Mouse (Mus musculus) lung, embryonic 14.5 days (tissue): ENCODE data around the gene Gm11634. TPM values are rescaled to one million over a fixed set of nuclear protein-coding genes. Genes with fewer than 3 reads are reported as not detected.
"Not testable (repeated sequence)": the region's sequence is repeated elsewhere in the genome, so short reads cannot be mapped to it uniquely, and the experiment has no call there.

Source experiments
- ATAC-seq: fragments of 200-750 bp; cut with Nextera tagmentation; 2 replicates; pipeline ENCODE4 v1.8.0; 2017; ENCODE audit warnings: mild to moderate bottlenecking, moderate TSS enrichment, moderate library complexity; ENCODE audit not compliant: insufficient read depth
- DNase-seq: peaks from one replicate; pipeline ENCODE4 v3.0.0-alpha.2; 2015
- H3K27ac ChIP-seq: fragments of 300-500 bp; sonication (generic); 2 replicates; pipeline ENCODE4 v1.5.1; 2014; ENCODE audit warnings: low read depth, mild to moderate bottlenecking, moderate library complexity
- H3K27me3 ChIP-seq: fragments of 300-500 bp; sonication (generic); 2 replicates; pipeline ENCODE4 v1.6.1; 2014; ENCODE audit warnings: low read length, control low read depth; ENCODE audit not compliant: insufficient read depth
- H3K36me3 ChIP-seq: fragments of 300-500 bp; sonication (generic); 2 replicates; pipeline ENCODE4 v1.6.1; 2014; ENCODE audit warnings: control low read depth; ENCODE audit not compliant: insufficient read depth
- H3K4me1 ChIP-seq: fragments of 300-500 bp; sonication (generic); 2 replicates; pipeline ENCODE4 v1.6.1; 2014; ENCODE audit warnings: antibody characterized with exemption, control low read depth; ENCODE audit not compliant: insufficient read depth
- H3K4me2 ChIP-seq: fragments of 300-500 bp; sonication (generic); 2 replicates; pipeline ENCODE4 v1.6.1; 2014; ENCODE audit warnings: mild to moderate bottlenecking
- H3K4me3 ChIP-seq: fragments of 300-500 bp; sonication (generic); 2 replicates; pipeline ENCODE4 v1.5.1; 2014; ENCODE audit warnings: low read depth, low read length
- H3K9ac ChIP-seq: fragments of 300-500 bp; sonication (generic); 2 replicates; pipeline ENCODE4 v1.6.1; 2014
- H3K9me3 ChIP-seq: fragments of 300-500 bp; sonication (generic); 2 replicates; pipeline ENCODE4 v1.6.1; 2016; ENCODE audit warnings: low read depth, low read length, control low read depth
- CTCF ChIP-seq: IDR thresholded peaks from 2 replicates; pipeline ENCODE4 v1.5.1; 2016; ENCODE audit warnings: antibody characterized with exemption, low read depth
- WGBS: fragments of 180-500 bp; shearing (Covaris S2); extraction: QIAGEN DNeasy Blood & Tissue Kit; methylation state at CpG from one replicate; pipeline ENCODE4 v1.1.7; 2014; 5-methylcytosine and 5-hydroxymethylcytosine counted together
- polyA plus RNA-seq: library from polyadenylated mRNA; unstranded; fragments of >200 nt; fragmentation: Nextera tagmentation; extraction: Ambion mirVana; gene quantifications from 2 replicates; pipeline ENCODE4 v1.2.1, GENCODE M21; 2014

Gm11634 gene
- polyA plus RNA-seq, 1 experiment from 2014 or later: not detected

GRCm38 (mm10) chr11:101639761-101640160 is 40.7 kb upstream of the Gm11634 start:
- DNase-seq (peak; percentile 27), ATAC-seq (no peak)
- 80% methylated on average over 4 of the region's 4 CpGs for WGBS
- no peaks in the 10 kb centered on the region for H3K4me1 ChIP-seq
- no peaks in the 10 kb centered on the region for H3K27me3 ChIP-seq
- peaks cover under 1% of the 10 kb centered on the region; the same call in 1 of the 2 replicates for H3K36me3 ChIP-seq
- no peak overlapping the region for H3K4me2 ChIP-seq
- no peak for TF ChIP-seq CTCF
- no peak overlapping the region for H3K9ac ChIP-seq
- H3K27ac ChIP-seq: no peak overlapping the region
- H3K9me3 ChIP-seq: no peaks in the 10 kb centered on the region
- H3K4me3 ChIP-seq: no peak overlapping the region

- no peak for ATAC-seq
These were observed 36.6 kb upstream of the Gm11634 start for GRCm38 (mm10) chr11:101635660-101636059.

GRCm38 (mm10) chr11:101628733-101629417 is 29.8 kb upstream of the Gm11634 start:
- 55% methylated on average over 4 of the region's 5 CpGs for WGBS
- not testable (repeated sequence) for H3K4me1 ChIP-seq, H3K27me3 ChIP-seq, H3K27ac ChIP-seq, H3K9ac ChIP-seq, DNase-seq, H3K36me3 ChIP-seq, ATAC-seq, H3K9me3 ChIP-seq
- H3K4me3 ChIP-seq: peak overlapping the region; percentile 49
- peak overlapping the region; percentile 85 for H3K4me2 ChIP-seq

More at GRCm38 (mm10) chr11:101635660-101636059, 36.6 kb upstream of the Gm11634 start:
- Histone ChIP-seq H3K9ac (no peak overlapping the region), H3K4me1 (no peaks in the 10 kb centered on the region), H3K36me3 (peaks cover 6% of the 10 kb centered on the region; the same call in 1 of the 2 replicates), H3K9me3 (no peaks in the 10 kb centered on the region), H3K27ac (no peak overlapping the region), H3K4me3 (no peak overlapping the region), H3K4me2 (no peak overlapping the region), H3K27me3 (no peaks in the 10 kb centered on the region)
- DNase-seq: no peak
- TF ChIP-seq CTCF: no peak
- 69% methylated on average over 10 of the region's 10 CpGs for WGBS

- DNase-seq (peak; percentile 98), ATAC-seq (peak; percentile 62)
- H3K4me2 ChIP-seq: peak overlapping the region; percentile 85
- no peak for TF ChIP-seq CTCF
- no peaks in the 10 kb centered on the region for H3K9me3 ChIP-seq
- H3K4me1 ChIP-seq: no peaks in the 10 kb centered on the region
- H3K27ac ChIP-seq: peak overlapping the region; percentile 98
- no peaks in the 10 kb centered on the region for H3K36me3 ChIP-seq
- under 1% methylated on average over 32 of the region's 33 CpGs for WGBS
- peak overlapping the region; percentile 49 for H3K4me3 ChIP-seq
- H3K9ac ChIP-seq: peak overlapping the region; percentile 65
- no peaks in the 10 kb centered on the region for H3K27me3 ChIP-seq
These were observed 29.0 kb upstream of the Gm11634 start for GRCm38 (mm10) chr11:101627857-101628559.

- peak; percentile 93 for DNase-seq
- Histone ChIP-seq H3K9me3 (no peaks in the 10 kb centered on the region), H3K9ac (peak within 1 kb of the TSS; percentile 65), H3K27me3 (no peaks in the 10 kb centered on the region), H3K4me2 (peak within 1 kb of the TSS; percentile 85), H3K4me1 (no peaks in the 10 kb centered on the region), H3K36me3 (no peaks in the 10 kb centered on the region), H3K4me3 (peak within 1 kb of the TSS; percentile 49), H3K27ac (peak within 1 kb of the TSS; percentile 98)
- TF ChIP-seq CTCF: peak; percentile 8; the same call in 1 of the 2 replicates
- WGBS: under 1% methylated on average over 33 of the region's 34 CpGs
- peak; percentile 95 for ATAC-seq
These were observed 28.2 kb upstream of the Gm11634 start, which contains the start of gene Rdm1 for GRCm38 (mm10) chr11:101626995-101627856. TSS of gene Rdm1 (plus strand) at chr11:101627195.

- Histone ChIP-seq H3K27ac (peak overlapping the region; percentile 98), H3K4me1 (no peaks in the 10 kb centered on the region), H3K4me2 (peak overlapping the region; percentile 85), H3K9ac (peak overlapping the region; percentile 59), H3K36me3 (no peaks in the 10 kb centered on the region), H3K4me3 (peak overlapping the region; percentile 42), H3K27me3 (no peaks in the 10 kb centered on the region), H3K9me3 (no peaks in the 10 kb centered on the region)
- 3% methylated on average over 8 of the region's 8 CpGs for WGBS
- TF ChIP-seq CTCF: no peak
- DNase-seq: no peak
- ATAC-seq: no peak; the same call in 1 of the 2 replicates
These were observed 27.6 kb upstream of the Gm11634 start for GRCm38 (mm10) chr11:101626649-101626994.

- 74% methylated on average over 11 of the region's 11 CpGs for WGBS
- H3K27me3 ChIP-seq, H3K27ac ChIP-seq, H3K9me3 ChIP-seq, ATAC-seq, H3K36me3 ChIP-seq, H3K9ac ChIP-seq, H3K4me1 ChIP-seq, DNase-seq, H3K4me3 ChIP-seq, H3K4me2 ChIP-seq: not testable (repeated sequence)
These were observed 21.1 kb upstream of the Gm11634 start for GRCm38 (mm10) chr11:101620022-101620655.
